Mouse (Mus musculus) CH12.LX (cell line): ENCODE measurements around the gene Wdfy4. TPM values are rescaled to one million over a fixed set of nuclear protein-coding genes. Genes with fewer than 3 reads are reported as not detected.
A peak's percentile ranks its signal among the peaks of the same experiment; 100 is the strongest.

Experiments
- DNase-seq: peaks from one replicate; pipeline ENCODE4 v3.0.0-alpha.2; 2013; ENCODE audit errors: extremely low read depth
- H3K27ac ChIP-seq: 2 replicates; pipeline ENCODE4 v1.5.1; 2012; ENCODE audit warnings: low read depth, mild to moderate bottlenecking, control low read depth, moderate library complexity; ENCODE audit not compliant: insufficient read depth
- H3K27me3 ChIP-seq: replicated peaks from 2 replicates; pipeline ENCODE3; 2012; ENCODE audit warnings: inconsistent platforms
- H3K36me3 ChIP-seq, 2 experiments: replicated peaks in 1 of 2; 2 replicates each; pipeline versions ENCODE3 to v1.6.1; 2012; ENCODE audit warnings: inconsistent platforms in 1 of 2, low read length in 1 of 2, mild to moderate bottlenecking in 1 of 2, mixed read lengths in 1 of 2, moderate library complexity in 1 of 2; ENCODE audit not compliant: control insufficient read depth in 1 of 2, insufficient read depth in 1 of 2
- H3K4me1 ChIP-seq, 2 experiments: 2 replicates each; pipeline ENCODE4 v1.6.1; 2012; ENCODE audit warnings: inconsistent platforms in 1 of 2, moderate library complexity in 1 of 2; ENCODE audit not compliant: insufficient read depth in 2 of 2, control insufficient read depth in 1 of 2
- H3K4me2 ChIP-seq: 2 replicates; pipeline ENCODE4 v1.6.1; 2012; ENCODE audit warnings: low read depth, mild to moderate bottlenecking, control low read depth; ENCODE audit not compliant: poor library complexity, insufficient read depth, severe bottlenecking
- H3K4me3 ChIP-seq, 3 experiments: fragments of 150-350 bp in 1 of 3; sonication (generic) in 1 of 3; replicated peaks in 1 of 3; 2 replicates each; pipeline versions ENCODE3 to v1.5.1; 2011 to 2012; ENCODE audit warnings: low read depth in 2 of 3, low read length in 2 of 3, mild to moderate bottlenecking in 2 of 3, moderate library complexity in 2 of 3, control low read depth in 1 of 3, improper control_type of control experiment in 1 of 3, inconsistent platforms in 1 of 3, mixed read lengths in 1 of 3; ENCODE audit not compliant: poor library complexity in 1 of 3
- H3K79me2 ChIP-seq: replicated peaks from 2 replicates; pipeline ENCODE4 v1.6.1; 2012; ENCODE audit warnings: mild to moderate bottlenecking, moderate library complexity; ENCODE audit not compliant: control insufficient read depth, poor library complexity, insufficient read depth, severe bottlenecking; ENCODE audit errors: extremely low read depth
- H3K9ac ChIP-seq: 2 replicates; pipeline ENCODE4 v1.6.1; 2012; ENCODE audit warnings: low read depth, mild to moderate bottlenecking, control low read depth, moderate library complexity; ENCODE audit not compliant: insufficient read depth
- H3K9me3 ChIP-seq: replicated peaks from 2 replicates; pipeline ENCODE3; 2012; ENCODE audit warnings: low read length, inconsistent platforms, mixed read lengths
- CTCF ChIP-seq, 2 experiments: IDR thresholded peaks in 1 of 2; conservative IDR thresholded peaks in 1 of 2; 2 replicates each; pipeline ENCODE4 v1.5.1; 2011 to 2012; ENCODE audit warnings: low read depth in 2 of 2, low read length in 2 of 2, improper control_type of control experiment in 1 of 2, inconsistent platforms in 1 of 2, mild to moderate bottlenecking in 1 of 2, moderate library complexity in 1 of 2
- E2F4 ChIP-seq: IDR thresholded peaks from 2 replicates; pipeline ENCODE4 v1.6.1; 2011; ENCODE audit warnings: low read depth, low read length, improper control_type of control experiment; ENCODE audit not compliant: insufficient replicate concordance
- ELF1 ChIP-seq: IDR thresholded peaks from 2 replicates; pipeline ENCODE4 v1.6.1; 2014; ENCODE audit warnings: low read depth, mild to moderate bottlenecking, inconsistent platforms, low read length, improper control_type of control experiment
- HCFC1 ChIP-seq: IDR thresholded peaks from 2 replicates; pipeline ENCODE4 v1.6.1; 2012; ENCODE audit warnings: low read depth, mild to moderate bottlenecking, inconsistent platforms, low read length, improper control_type of control experiment
- IRF4 ChIP-seq: IDR thresholded peaks from 2 replicates; pipeline ENCODE4 v1.6.1; 2014; ENCODE audit warnings: low read depth, mild to moderate bottlenecking, inconsistent platforms, low read length, improper control_type of control experiment
- JUN ChIP-seq: IDR thresholded peaks from 2 replicates; pipeline ENCODE4 v1.6.1; 2011; ENCODE audit warnings: low read depth, mild to moderate bottlenecking, low read length, improper control_type of control experiment, moderate library complexity; ENCODE audit not compliant: insufficient read depth
- JUND ChIP-seq: conservative IDR thresholded peaks from 2 replicates; pipeline ENCODE4 v1.6.1; 2011; ENCODE audit warnings: low read depth, low read length, improper control_type of control experiment
- MAFK ChIP-seq: IDR thresholded peaks from 2 replicates; pipeline ENCODE4 v1.6.1; 2011; ENCODE audit warnings: low read length, improper control_type of control experiment; ENCODE audit not compliant: insufficient replicate concordance
- MAX ChIP-seq: IDR thresholded peaks from 2 replicates; pipeline ENCODE4 v1.6.1; 2011; ENCODE audit warnings: low read length, improper control_type of control experiment
- MAZ ChIP-seq: IDR thresholded peaks from 2 replicates; pipeline ENCODE4 v1.6.1; 2012; ENCODE audit warnings: low read depth, mild to moderate bottlenecking, inconsistent platforms, low read length, improper control_type of control experiment, moderate library complexity
- MEF2A ChIP-seq: IDR thresholded peaks from 2 replicates; pipeline ENCODE4 v1.6.1; 2014; ENCODE audit warnings: low read depth, mild to moderate bottlenecking, inconsistent platforms, low read length, improper control_type of control experiment, borderline replicate concordance
- MYC ChIP-seq: IDR thresholded peaks from 2 replicates; pipeline ENCODE4 v1.6.1; 2011; ENCODE audit warnings: low read depth, mild to moderate bottlenecking, improper control_type of control experiment, low read length
- PAX5 ChIP-seq: IDR thresholded peaks from 2 replicates; pipeline ENCODE4 v1.6.1; 2012; ENCODE audit warnings: low read length, inconsistent platforms, mixed read lengths
- POLR2A ChIP-seq: IDR thresholded peaks from 2 replicates; pipeline ENCODE4 v1.6.1; 2011; ENCODE audit warnings: low read depth, mild to moderate bottlenecking, improper control_type of control experiment, low read length
- RCOR1 ChIP-seq: conservative IDR thresholded peaks from 2 replicates; pipeline ENCODE4 v1.6.1; 2012; ENCODE audit warnings: low read depth, mild to moderate bottlenecking, inconsistent platforms, low read length, improper control_type of control experiment
- SMC3 ChIP-seq: IDR thresholded peaks from 2 replicates; pipeline ENCODE4 v1.6.1; 2011; ENCODE audit warnings: low read depth, low read length, improper control_type of control experiment
- TBP ChIP-seq: conservative IDR thresholded peaks from 2 replicates; pipeline ENCODE4 v1.6.1; 2011; ENCODE audit warnings: low read depth, low read length, improper control_type of control experiment
- UBTF ChIP-seq: IDR thresholded peaks from 2 replicates; pipeline ENCODE4 v1.6.1; 2012; ENCODE audit warnings: low read depth, mild to moderate bottlenecking, inconsistent platforms, low read length, improper control_type of control experiment, moderate library complexity
- USF1 ChIP-seq: IDR thresholded peaks from 2 replicates; pipeline ENCODE4 v1.6.1; 2014; ENCODE audit warnings: low read depth, mild to moderate bottlenecking, inconsistent platforms, low read length, improper control_type of control experiment
- ZC3H11A ChIP-seq: IDR thresholded peaks from 2 replicates; pipeline ENCODE4 v1.6.1; 2012; ENCODE audit warnings: low read depth, mild to moderate bottlenecking, inconsistent platforms, low read length, improper control_type of control experiment
- ZKSCAN1 ChIP-seq: IDR thresholded peaks from 2 replicates; pipeline ENCODE4 v1.6.1; 2012; ENCODE audit warnings: low read depth, inconsistent platforms, low read length, improper control_type of control experiment, borderline replicate concordance
- ZMIZ1 ChIP-seq: IDR thresholded peaks from 2 replicates; pipeline ENCODE4 v1.6.1; 2012; ENCODE audit warnings: low read depth, mild to moderate bottlenecking, inconsistent platforms, low read length, improper control_type of control experiment
- ZNF384 ChIP-seq: IDR thresholded peaks from 2 replicates; pipeline ENCODE4 v1.6.1; 2012; ENCODE audit warnings: low read depth, low read length, improper control_type of control experiment, inconsistent platforms
- dilution Hi-C: fragments of 300-500 bp; cut with MboI; formaldehyde crosslinking; loops from 2 replicates; pipeline ENCODE4 v1.14.3; 2020; ENCODE audit warnings: low sequenced_read_pairs; ENCODE audit not compliant: extremely low pct_unique_long_range_greater_than_20kb, extremely low pct_ligation_motif_present
- in situ Hi-C: fragments of 300-500 bp; cut with MboI; formaldehyde crosslinking; loops from 3 replicates; pipeline ENCODE4 v1.14.3; 2019; ENCODE audit warnings: low sequenced_read_pairs, low pct_ligation_motif_present, low pct_unique_long_range_greater_than_20kb, mixed read lengths
- polyA plus RNA-seq: library from polyadenylated mRNA; unstranded; fragments of >175 nt; gene quantifications from 2 replicates; pipeline ENCODE4 v1.2.1, GENCODE M21; 2012; ENCODE audit warnings: low read depth; ENCODE audit not compliant: insufficient read length
- total RNA-seq, 2 experiments: library from RNA; depleted of rRNA; stranded (reverse); fragments of 300-350 nt in 1 of 2; fragments of >200 nt in 1 of 2; gene quantifications; 2 replicates each; pipeline ENCODE4 v1.2.3; 2012 to 2014

Wdfy4 gene
- total and polyA plus RNA-seq, 3 experiments: 56.0 to 140 (median 115) TPM

DNA sequence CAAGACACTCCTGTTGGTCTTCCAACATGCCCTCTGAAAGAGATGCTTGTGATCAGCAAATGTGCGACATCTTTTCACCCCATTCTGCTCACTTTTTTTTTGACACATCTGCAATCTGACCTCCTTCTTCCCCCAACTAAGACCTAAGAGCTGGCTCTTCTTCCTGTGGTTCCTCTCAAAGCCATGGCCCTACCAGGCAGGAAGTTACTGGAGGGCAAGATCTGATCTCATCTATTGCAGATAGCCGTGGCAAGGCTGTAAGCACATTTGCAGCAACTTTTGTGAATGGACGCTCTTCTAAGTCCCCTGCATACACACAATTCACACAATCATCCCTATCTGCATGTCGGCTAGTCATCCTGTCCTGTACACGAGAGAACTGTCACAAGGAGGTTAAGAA, 85.4 kb downstream of the Wdfy4 start:
- Histone ChIP-seq H3K79me2 (no peaks in the 10 kb centered on the region), H3K27ac (no peak overlapping the region), H3K4me1 (peaks cover 0 to 4% of the 10 kb centered on the region in 2 experiments; a peak in 1 of 4 replicates), H3K36me3 (peaks cover 93 to 99% of the 10 kb centered on the region in 2 experiments), H3K4me2 (no peak overlapping the region), H3K4me3 (no peak overlapping the region), H3K9ac (no peak overlapping the region), H3K27me3 (no peaks in the 10 kb centered on the region), H3K9me3 (no peaks in the 10 kb centered on the region)
- DNase-seq: no peak
- dilution Hi-C loops: no loop called here
- in situ Hi-C loops: loop anchor here (5.0 kb wide), 1 partner anchor 78 kb away; no protein-coding TSS in a partner anchor
- TF ChIP-seq ELF1 (no peak), SMC3 (no peak), MEF2A (no peak), HCFC1 (no peak), MAZ (no peak)

DNA sequence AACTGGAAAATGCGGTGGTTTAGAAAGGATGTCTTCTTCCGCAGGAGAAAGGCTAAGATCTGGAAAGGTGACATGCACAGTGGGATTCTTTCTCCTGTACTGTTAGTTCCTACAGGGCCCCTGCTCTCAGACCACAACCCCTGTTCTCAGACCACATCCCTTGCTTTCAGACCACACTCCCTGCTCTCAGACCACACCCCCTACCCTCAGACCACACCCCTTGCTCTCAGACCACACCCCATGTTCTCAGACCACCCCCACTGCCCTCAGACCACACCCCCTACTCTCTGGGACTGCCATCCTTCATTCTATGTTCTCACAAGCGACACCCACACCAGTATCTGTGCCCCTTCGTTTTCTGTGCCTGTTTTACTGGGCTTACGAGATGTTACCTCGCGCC, 86.2 kb downstream of the Wdfy4 start:
- peak; percentile 41 for DNase-seq
- no peak overlapping the region for H3K27ac ChIP-seq
- no peaks in the 10 kb centered on the region for H3K27me3 ChIP-seq
- dilution Hi-C loops: no loop called here
- no peak for TF ChIP-seq PAX5
- no peak for TF ChIP-seq CTCF (conservative IDR thresholded peaks at IDR 0.05 in 1 of 2, IDR thresholded peaks at IDR 0.05 in 1 of 2; ENCODE audit: low read depth in 2 of 2, low read length in 2 of 2)
- TF ChIP-seq POLR2A: no peak
- no peak for TF ChIP-seq HCFC1
- no peak for TF ChIP-seq MAFK
- no peak for TF ChIP-seq MAX
- TF ChIP-seq ZNF384: no peak
- TF ChIP-seq E2F4: no peak
- no peak for TF ChIP-seq UBTF
- no peak for TF ChIP-seq RCOR1
- TF ChIP-seq MYC: no peak
- TF ChIP-seq JUN: no peak
- TF ChIP-seq IRF4: no peak
- no peak for TF ChIP-seq ZMIZ1
- TF ChIP-seq TBP: no peak
- TF ChIP-seq JUND: no peak
- TF ChIP-seq ELF1: no peak
- no peak for TF ChIP-seq ZKSCAN1
- no peak for TF ChIP-seq ZC3H11A
- no peak for TF ChIP-seq USF1
- TF ChIP-seq, all 38 proteins: peak for 0
- no peaks in the 10 kb centered on the region for H3K9me3 ChIP-seq
- H3K4me2 ChIP-seq: no peak overlapping the region
- no peak overlapping the region for H3K4me3 ChIP-seq
- no peaks in the 10 kb centered on the region for H3K79me2 ChIP-seq
- H3K9ac ChIP-seq: no peak overlapping the region
- in situ Hi-C loops: loop anchor here (5.0 kb wide), 1 partner anchor 77 kb away; no protein-coding TSS in a partner anchor
- H3K36me3 ChIP-seq: peaks cover 94 to 99% of the 10 kb centered on the region in 2 experiments
- H3K4me1 ChIP-seq: peaks cover 0 to 4% of the 10 kb centered on the region in 2 experiments; a peak in 1 of 4 replicates
